Mouse (Mus musculus) CH12.LX (cell line): ENCODE measurements around the gene Grik1. TPM values are rescaled to one million over a fixed set of nuclear protein-coding genes. Genes with fewer than 3 reads are reported as not detected.

Experiments used
- DNase-seq: peaks from one replicate; pipeline ENCODE4 v3.0.0-alpha.2; 2013; ENCODE audit errors: extremely low read depth
- H3K27ac ChIP-seq: 2 replicates; pipeline ENCODE4 v1.5.1; 2012; ENCODE audit warnings: low read depth, mild to moderate bottlenecking, control low read depth, moderate library complexity; ENCODE audit not compliant: insufficient read depth
- H3K27me3 ChIP-seq: replicated peaks from 2 replicates; pipeline ENCODE3; 2012; ENCODE audit warnings: inconsistent platforms
- H3K36me3 ChIP-seq, 2 experiments: replicated peaks in 1 of 2; 2 replicates each; pipeline versions ENCODE3 to v1.6.1; 2012; ENCODE audit warnings: inconsistent platforms in 1 of 2, low read length in 1 of 2, mild to moderate bottlenecking in 1 of 2, mixed read lengths in 1 of 2, moderate library complexity in 1 of 2; ENCODE audit not compliant: control insufficient read depth in 1 of 2, insufficient read depth in 1 of 2
- H3K4me1 ChIP-seq, 2 experiments: 2 replicates each; pipeline ENCODE4 v1.6.1; 2012; ENCODE audit warnings: inconsistent platforms in 1 of 2, moderate library complexity in 1 of 2; ENCODE audit not compliant: insufficient read depth in 2 of 2, control insufficient read depth in 1 of 2
- H3K4me2 ChIP-seq: 2 replicates; pipeline ENCODE4 v1.6.1; 2012; ENCODE audit warnings: low read depth, mild to moderate bottlenecking, control low read depth; ENCODE audit not compliant: poor library complexity, insufficient read depth, severe bottlenecking
- H3K4me3 ChIP-seq, 3 experiments: fragments of 150-350 bp in 1 of 3; sonication (generic) in 1 of 3; replicated peaks in 1 of 3; 2 replicates each; pipeline versions ENCODE3 to v1.5.1; 2011 to 2012; ENCODE audit warnings: low read depth in 2 of 3, low read length in 2 of 3, mild to moderate bottlenecking in 2 of 3, moderate library complexity in 2 of 3, control low read depth in 1 of 3, improper control_type of control experiment in 1 of 3, inconsistent platforms in 1 of 3, mixed read lengths in 1 of 3; ENCODE audit not compliant: poor library complexity in 1 of 3
- H3K79me2 ChIP-seq: replicated peaks from 2 replicates; pipeline ENCODE4 v1.6.1; 2012; ENCODE audit warnings: mild to moderate bottlenecking, moderate library complexity; ENCODE audit not compliant: control insufficient read depth, poor library complexity, insufficient read depth, severe bottlenecking; ENCODE audit errors: extremely low read depth
- H3K9ac ChIP-seq: 2 replicates; pipeline ENCODE4 v1.6.1; 2012; ENCODE audit warnings: low read depth, mild to moderate bottlenecking, control low read depth, moderate library complexity; ENCODE audit not compliant: insufficient read depth
- H3K9me3 ChIP-seq: replicated peaks from 2 replicates; pipeline ENCODE3; 2012; ENCODE audit warnings: low read length, inconsistent platforms, mixed read lengths
- CHD1 ChIP-seq: IDR thresholded peaks from 2 replicates; pipeline ENCODE4 v1.6.1; 2012; ENCODE audit warnings: low read depth, low read length, improper control_type of control experiment, inconsistent platforms
- CHD2 ChIP-seq: IDR thresholded peaks from 2 replicates; pipeline ENCODE4 v1.6.1; 2011; ENCODE audit warnings: low read length, improper control_type of control experiment
- ELF1 ChIP-seq: IDR thresholded peaks from 2 replicates; pipeline ENCODE4 v1.6.1; 2014; ENCODE audit warnings: low read depth, mild to moderate bottlenecking, inconsistent platforms, low read length, improper control_type of control experiment
- ETS1 ChIP-seq: conservative IDR thresholded peaks from 2 replicates; pipeline ENCODE4 v1.6.1; 2012; ENCODE audit warnings: low read depth, mild to moderate bottlenecking, inconsistent platforms, low read length, improper control_type of control experiment, moderate library complexity
- GABPA ChIP-seq: IDR thresholded peaks from 2 replicates; pipeline ENCODE4 v1.6.1; 2012; ENCODE audit warnings: low read depth, low read length, improper control_type of control experiment, inconsistent platforms; ENCODE audit not compliant: insufficient replicate concordance
- HCFC1 ChIP-seq: IDR thresholded peaks from 2 replicates; pipeline ENCODE4 v1.6.1; 2012; ENCODE audit warnings: low read depth, mild to moderate bottlenecking, inconsistent platforms, low read length, improper control_type of control experiment
- IRF4 ChIP-seq: IDR thresholded peaks from 2 replicates; pipeline ENCODE4 v1.6.1; 2014; ENCODE audit warnings: low read depth, mild to moderate bottlenecking, inconsistent platforms, low read length, improper control_type of control experiment
- MAFK ChIP-seq: IDR thresholded peaks from 2 replicates; pipeline ENCODE4 v1.6.1; 2011; ENCODE audit warnings: low read length, improper control_type of control experiment; ENCODE audit not compliant: insufficient replicate concordance
- MAX ChIP-seq: IDR thresholded peaks from 2 replicates; pipeline ENCODE4 v1.6.1; 2011; ENCODE audit warnings: low read length, improper control_type of control experiment
- MAZ ChIP-seq: IDR thresholded peaks from 2 replicates; pipeline ENCODE4 v1.6.1; 2012; ENCODE audit warnings: low read depth, mild to moderate bottlenecking, inconsistent platforms, low read length, improper control_type of control experiment, moderate library complexity
- MXI1 ChIP-seq: IDR thresholded peaks from 2 replicates; pipeline ENCODE4 v1.6.1; 2011; ENCODE audit warnings: mild to moderate bottlenecking, low read depth, low read length, improper control_type of control experiment
- MYC ChIP-seq: IDR thresholded peaks from 2 replicates; pipeline ENCODE4 v1.6.1; 2011; ENCODE audit warnings: low read depth, mild to moderate bottlenecking, improper control_type of control experiment, low read length
- NELFE ChIP-seq: IDR thresholded peaks from 2 replicates; pipeline ENCODE4 v1.6.1; 2011; ENCODE audit warnings: low read depth, low read length, improper control_type of control experiment
- NRF1 ChIP-seq: IDR thresholded peaks from 2 replicates; pipeline ENCODE4 v1.6.1; 2014; ENCODE audit warnings: low read depth, mild to moderate bottlenecking, inconsistent platforms, low read length, improper control_type of control experiment, moderate library complexity
- PAX5 ChIP-seq: IDR thresholded peaks from 2 replicates; pipeline ENCODE4 v1.6.1; 2012; ENCODE audit warnings: low read length, inconsistent platforms, mixed read lengths
- POLR2A ChIP-seq: IDR thresholded peaks from 2 replicates; pipeline ENCODE4 v1.6.1; 2011; ENCODE audit warnings: low read depth, mild to moderate bottlenecking, improper control_type of control experiment, low read length
- POLR2AphosphoS2 ChIP-seq: IDR thresholded peaks from 2 replicates; pipeline ENCODE4 v1.6.1; 2011; ENCODE audit warnings: low read depth, low read length, improper control_type of control experiment
- RCOR1 ChIP-seq: conservative IDR thresholded peaks from 2 replicates; pipeline ENCODE4 v1.6.1; 2012; ENCODE audit warnings: low read depth, mild to moderate bottlenecking, inconsistent platforms, low read length, improper control_type of control experiment
- SMC3 ChIP-seq: IDR thresholded peaks from 2 replicates; pipeline ENCODE4 v1.6.1; 2011; ENCODE audit warnings: low read depth, low read length, improper control_type of control experiment
- TBP ChIP-seq: conservative IDR thresholded peaks from 2 replicates; pipeline ENCODE4 v1.6.1; 2011; ENCODE audit warnings: low read depth, low read length, improper control_type of control experiment
- UBTF ChIP-seq: IDR thresholded peaks from 2 replicates; pipeline ENCODE4 v1.6.1; 2012; ENCODE audit warnings: low read depth, mild to moderate bottlenecking, inconsistent platforms, low read length, improper control_type of control experiment, moderate library complexity
- USF1 ChIP-seq: IDR thresholded peaks from 2 replicates; pipeline ENCODE4 v1.6.1; 2014; ENCODE audit warnings: low read depth, mild to moderate bottlenecking, inconsistent platforms, low read length, improper control_type of control experiment
- USF2 ChIP-seq: conservative IDR thresholded peaks from 2 replicates; pipeline ENCODE4 v1.6.1; 2011; ENCODE audit warnings: low read depth, low read length, improper control_type of control experiment
- ZMIZ1 ChIP-seq: IDR thresholded peaks from 2 replicates; pipeline ENCODE4 v1.6.1; 2012; ENCODE audit warnings: low read depth, mild to moderate bottlenecking, inconsistent platforms, low read length, improper control_type of control experiment
- ZNF384 ChIP-seq: IDR thresholded peaks from 2 replicates; pipeline ENCODE4 v1.6.1; 2012; ENCODE audit warnings: low read depth, low read length, improper control_type of control experiment, inconsistent platforms
- dilution Hi-C: fragments of 300-500 bp; cut with MboI; formaldehyde crosslinking; loops from 2 replicates; pipeline ENCODE4 v1.14.3; 2020; ENCODE audit warnings: low sequenced_read_pairs; ENCODE audit not compliant: extremely low pct_unique_long_range_greater_than_20kb, extremely low pct_ligation_motif_present
- in situ Hi-C: fragments of 300-500 bp; cut with MboI; formaldehyde crosslinking; loops from 3 replicates; pipeline ENCODE4 v1.14.3; 2019; ENCODE audit warnings: low sequenced_read_pairs, low pct_ligation_motif_present, low pct_unique_long_range_greater_than_20kb, mixed read lengths
- polyA plus RNA-seq: library from polyadenylated mRNA; unstranded; fragments of >175 nt; gene quantifications from 2 replicates; pipeline ENCODE4 v1.2.1, GENCODE M21; 2012; ENCODE audit warnings: low read depth; ENCODE audit not compliant: insufficient read length
- total RNA-seq, 2 experiments: library from RNA; depleted of rRNA; stranded (reverse); fragments of 300-350 nt in 1 of 2; fragments of >200 nt in 1 of 2; gene quantifications; 2 replicates each; pipeline ENCODE4 v1.2.3; 2012 to 2014

The Grik1 gene
- total and polyA plus RNA-seq, 3 experiments: 0.08 to 0.13 TPM; not detected in 1

DNA sequence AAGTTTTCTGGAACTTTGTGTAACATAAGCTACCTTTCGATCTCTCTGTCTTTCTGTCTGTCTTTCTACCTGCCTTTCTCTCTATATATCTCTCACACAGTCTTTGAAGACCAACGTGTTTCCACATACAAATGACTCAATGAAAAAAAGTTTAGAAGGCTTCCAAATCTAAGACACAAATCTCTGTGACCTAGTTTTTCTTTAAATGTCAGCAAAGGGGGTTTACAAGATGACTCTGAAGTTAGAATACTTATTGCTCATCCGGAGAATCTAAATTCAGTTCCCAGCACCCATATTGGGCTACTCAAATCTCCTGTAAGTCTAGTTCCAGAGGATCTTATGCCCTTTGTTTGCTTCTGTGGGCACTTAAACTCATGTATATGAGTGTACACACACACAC, 359.5 kb downstream of the Grik1 start:
- in situ Hi-C loops: no loop called here
- H3K4me2 ChIP-seq: no peak overlapping the region
- H3K79me2 ChIP-seq: no peaks in the 10 kb centered on the region
- no peak for DNase-seq
- H3K4me1 ChIP-seq: peaks cover 12% of the 10 kb centered on the region in 2 experiments; a peak in 3 of 4 replicates
- no peaks in the 10 kb centered on the region for H3K36me3 ChIP-seq
- TF ChIP-seq NRF1 (no peak), POLR2AphosphoS2 (no peak), PAX5 (no peak), TBP (no peak), MAFK (no peak), MXI1 (no peak), MAX (no peak)
- H3K9me3 ChIP-seq: no peaks in the 10 kb centered on the region
- no peaks in the 10 kb centered on the region for H3K27me3 ChIP-seq
- H3K9ac ChIP-seq: no peak overlapping the region
- dilution Hi-C loops: no loop called here
- H3K27ac ChIP-seq: no peak overlapping the region
- no peak overlapping the region for H3K4me3 ChIP-seq

DNA sequence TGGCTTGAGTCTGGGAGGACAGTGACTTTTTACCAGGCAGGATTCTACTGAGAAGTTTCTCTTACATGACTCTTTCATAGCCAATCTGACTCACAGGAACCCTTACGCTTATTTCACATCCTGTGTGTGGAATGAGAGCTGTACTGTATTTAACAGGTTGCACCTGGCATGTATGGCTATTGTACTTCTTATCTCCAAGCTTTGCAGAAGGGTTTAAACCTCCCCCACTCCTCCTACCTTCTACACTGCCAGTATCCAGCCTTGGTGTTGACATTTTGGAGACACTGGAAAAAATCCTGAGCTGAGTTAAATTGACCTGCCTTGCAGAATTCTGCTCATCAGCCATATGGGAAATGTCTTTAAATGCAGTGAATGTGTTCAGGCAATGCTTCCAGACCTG, 361.4 kb downstream of the Grik1 start:
- Histone ChIP-seq H3K79me2 (no peaks in the 10 kb centered on the region), H3K4me3 (no peak overlapping the region), H3K9ac (peak overlapping the region; percentile 51; the same call in 1 of the 2 replicates), H3K36me3 (no peaks in the 10 kb centered on the region)
- TF ChIP-seq ZNF384 (no peak), CHD2 (no peak), POLR2AphosphoS2 (no peak), MAZ (no peak), SMC3 (no peak), UBTF (no peak), ZMIZ1 (no peak), PAX5 (no peak), NRF1 (no peak)
- TF ChIP-seq, all 38 proteins: peak for 0
- no peaks in the 10 kb centered on the region for H3K9me3 ChIP-seq
- DNase-seq: no peak
- H3K4me2 ChIP-seq: peak overlapping the region; percentile 31; the same call in 1 of the 2 replicates
- dilution Hi-C loops (no loop called here), in situ Hi-C loops (no loop called here)
- no peak overlapping the region for H3K27ac ChIP-seq
- peaks cover 12% of the 10 kb centered on the region in 2 experiments; a peak in 3 of 4 replicates for H3K4me1 ChIP-seq
- no peaks in the 10 kb centered on the region for H3K27me3 ChIP-seq

DNA sequence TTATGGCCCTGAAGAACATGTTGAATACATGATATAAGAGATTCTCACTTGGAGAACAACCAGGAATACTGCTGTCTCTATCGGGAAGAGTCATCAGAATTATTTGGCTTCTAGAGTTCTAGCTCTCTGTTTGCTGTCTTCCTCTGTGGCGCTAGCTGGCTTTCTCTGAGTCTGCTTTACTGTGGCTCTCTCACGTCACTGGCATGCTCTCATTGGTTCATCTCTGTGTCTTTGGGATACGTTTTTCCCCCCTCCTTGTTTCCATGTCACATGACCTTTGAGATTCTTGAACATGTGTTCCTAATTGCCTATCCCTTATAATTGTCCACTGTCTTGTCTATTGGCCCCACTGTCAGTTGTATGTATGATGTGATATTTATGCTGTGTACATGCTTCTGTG, 372.2 kb downstream of the Grik1 start:
- Histone ChIP-seq H3K27ac (peak overlapping the region; percentile 39; the same call in 1 of the 2 replicates), H3K79me2 (no peaks in the 10 kb centered on the region), H3K4me3 (peak overlapping the region; percentile 20 to 57 (median 36)), H3K4me1 (peaks cover 15 to 45% of the 10 kb centered on the region in 2 experiments), H3K9ac (peak overlapping the region; percentile 85), H3K27me3 (no peaks in the 10 kb centered on the region), H3K4me2 (peak overlapping the region; percentile 56), H3K9me3 (no peaks in the 10 kb centered on the region), H3K36me3 (no peaks in the 10 kb centered on the region)
- dilution Hi-C loops (no loop called here), in situ Hi-C loops (no loop called here)
- DNase-seq: peak; percentile 55
- peak; percentile 81 for TF ChIP-seq USF1
- peak; percentile 75 for TF ChIP-seq USF2
- TF ChIP-seq ZMIZ1: peak; percentile 71
- peak; percentile 58; the same call in 1 of the 2 replicates for TF ChIP-seq ETS1
- TF ChIP-seq NRF1: 0 out of 2 replicates have a peak, but pooled peaks have one; percentile 19
- 0 out of 2 replicates have a peak, but pooled peaks have one; percentile 48 for TF ChIP-seq MXI1
- no peak for TF ChIP-seq MAFK
- peak; percentile 22; the same call in 1 of the 2 replicates for TF ChIP-seq ELF1
- peak; percentile 75 for TF ChIP-seq MYC
- no peak for TF ChIP-seq GABPA
- peak; percentile 71; the same call in 1 of the 2 replicates for TF ChIP-seq NELFE
- TF ChIP-seq HCFC1: no peak
- TF ChIP-seq CHD1: peak; percentile 20; the same call in 1 of the 2 replicates
- 0 out of 2 replicates have a peak, but pooled peaks have one; percentile 38 for TF ChIP-seq TBP
- no peak for TF ChIP-seq RCOR1
- TF ChIP-seq IRF4: peak; percentile 43; the same call in 1 of the 2 replicates
- peak; percentile 49 for TF ChIP-seq POLR2A
